Mouse (Mus musculus): ENCODE data around the gene Tacc2.

DNA sequence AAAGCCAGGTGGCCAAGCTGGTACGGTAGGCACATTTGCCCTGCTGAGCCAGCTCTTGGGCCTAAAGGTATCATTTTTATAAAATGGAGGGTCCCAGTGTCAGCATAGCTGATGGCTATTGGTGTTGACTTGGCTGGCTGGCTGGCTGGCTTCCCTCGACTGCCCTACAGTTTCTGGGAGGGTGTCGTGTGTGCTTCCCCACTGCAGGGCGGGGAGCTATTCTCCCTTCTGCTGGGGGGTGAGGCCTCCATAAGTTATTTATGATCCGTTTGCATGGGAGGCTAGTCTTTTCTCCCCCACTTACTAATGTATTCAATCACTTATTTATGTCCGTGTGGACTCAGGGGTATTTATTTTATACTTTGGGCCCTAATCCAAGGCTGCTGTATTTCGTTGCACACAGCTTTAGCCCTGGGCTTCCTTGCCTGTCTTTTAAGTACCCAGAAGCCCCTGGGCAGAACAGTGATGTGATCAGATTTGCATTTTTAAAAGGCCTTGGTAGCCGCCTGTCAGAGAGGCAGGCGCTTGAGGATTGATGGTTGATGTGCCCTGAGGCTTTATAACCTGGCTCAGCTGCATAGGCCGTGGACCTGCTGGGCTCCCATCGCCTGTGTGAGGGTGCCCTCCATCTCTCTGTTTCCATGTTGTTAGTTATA lies 99.8 kb downstream of the Tacc2 start:
- no peak for TF ChIP-seq CTCF (conservative IDR thresholded peaks at IDR 0.05; ENCODE audit: insufficient read depth, insufficient read length, low read depth, low read length)
- no peak for TF ChIP-seq POLR2A (IDR thresholded peaks at IDR 0.05; ENCODE audit: low read depth, low read length)

All from kidney, adult 2 months (tissue).